Mouse (Mus musculus) CH12.LX (cell line): Measurements from ENCODE around the gene Ryr1.

ENCODE experiments used
- CTCF ChIP-seq, 2 experiments: IDR thresholded peaks in 1 of 2; conservative IDR thresholded peaks in 1 of 2; 2 replicates each; pipeline ENCODE4 v1.5.1; 2011 to 2012; ENCODE audit warnings: low read depth in 2 of 2, low read length in 2 of 2, improper control_type of control experiment in 1 of 2, inconsistent platforms in 1 of 2, mild to moderate bottlenecking in 1 of 2, moderate library complexity in 1 of 2
- EP300 ChIP-seq: IDR thresholded peaks from 2 replicates; pipeline ENCODE4 v1.6.1; 2011; ENCODE audit warnings: low read length, improper control_type of control experiment
- ETS1 ChIP-seq: conservative IDR thresholded peaks from 2 replicates; pipeline ENCODE4 v1.6.1; 2012; ENCODE audit warnings: low read depth, mild to moderate bottlenecking, inconsistent platforms, low read length, improper control_type of control experiment, moderate library complexity
- IRF4 ChIP-seq: IDR thresholded peaks from 2 replicates; pipeline ENCODE4 v1.6.1; 2014; ENCODE audit warnings: low read depth, mild to moderate bottlenecking, inconsistent platforms, low read length, improper control_type of control experiment
- MYC ChIP-seq: IDR thresholded peaks from 2 replicates; pipeline ENCODE4 v1.6.1; 2011; ENCODE audit warnings: low read depth, mild to moderate bottlenecking, improper control_type of control experiment, low read length
- POLR2A ChIP-seq: IDR thresholded peaks from 2 replicates; pipeline ENCODE4 v1.6.1; 2011; ENCODE audit warnings: low read depth, mild to moderate bottlenecking, improper control_type of control experiment, low read length
- SMC3 ChIP-seq: IDR thresholded peaks from 2 replicates; pipeline ENCODE4 v1.6.1; 2011; ENCODE audit warnings: low read depth, low read length, improper control_type of control experiment
- USF2 ChIP-seq: conservative IDR thresholded peaks from 2 replicates; pipeline ENCODE4 v1.6.1; 2011; ENCODE audit warnings: low read depth, low read length, improper control_type of control experiment
- ZNF384 ChIP-seq: IDR thresholded peaks from 2 replicates; pipeline ENCODE4 v1.6.1; 2012; ENCODE audit warnings: low read depth, low read length, improper control_type of control experiment, inconsistent platforms

- TF ChIP-seq MYC (peak; percentile 11; the same call in 1 of the 2 replicates), POLR2A (0 out of 2 replicates have a peak, but pooled peaks have one; percentile 45), IRF4 (peak; percentile 66; the same call in 1 of the 2 replicates), USF2 (no peak), ETS1 (peak; percentile 77), CTCF (conservative IDR thresholded peaks at IDR 0.05 in 1 of 2, IDR thresholded peaks at IDR 0.05 in 1 of 2; ENCODE audit: low read depth in 2 of 2, low read length in 2 of 2) (no peak), EP300 (peak; percentile 49; the same call in 1 of the 2 replicates), SMC3 (no peak), ZNF384 (no peak)
Measured at GRCm38 (mm10) chr7:29026195-29026594, 98.8 kb downstream of the Ryr1 start.
